Comparison of ENCODE assay signal across 9 mouse cellular contexts in genomic region chr16:93833551-93833950, GRCm38 (mm10). TPM values are rescaled to one million over a fixed set of nuclear protein-coding genes. Genes with fewer than 3 reads are reported as not detected.
DNase-seq lines count a peak whose midpoint lies in the region; ATAC-seq and TF ChIP-seq lines count a peak whose summit lies in the region.
"Had no signal": no experiment of that assay in that cellular context is flagged by ENCODE, and none has a peak within 500 bp of the region (broad histone marks: within the 10 kb centered on the region; RNA-seq: fewer than 3 reads in every experiment).

No protein-coding gene starts in this region.

- no peak overlapping the region for H3K27ac ChIP-seq in CH12.LX (ENCODE audit: insufficient read depth, low read depth)
- H3K27ac ChIP-seq in forebrain, embryonic 16.5 days (ENCODE audit: low read length) = no peak overlapping the region
- H3K27ac ChIP-seq in liver, postnatal 0 days (ENCODE audit: low read depth) = peak overlapping the region; percentile 96; the same call in 1 of the 2 replicates

- no peak overlapping the region for H3K9ac ChIP-seq in CH12.LX (ENCODE audit: insufficient read depth, low read depth)
- H3K9ac ChIP-seq in forebrain, embryonic 16.5 days (replicated peaks; ENCODE audit: low read depth, low read length) = no peak overlapping the region
- no peak overlapping the region for H3K9ac ChIP-seq in liver, postnatal 0 days (replicated peaks)

- H3K79me2 ChIP-seq in CH12.LX (replicated peaks; ENCODE audit: control insufficient read depth, extremely low read depth, insufficient read depth, poor library complexity, severe bottlenecking) = peaks cover 60% of the 10 kb centered on the region

- H3K36me3 ChIP-seq in erythroblast, embryonic 14.5 days (ENCODE audit: control insufficient read depth) = peaks cover 31% of the 10 kb centered on the region
- H3K36me3 ChIP-seq in CH12.LX (replicated peaks in 1 of 2; ENCODE audit: control insufficient read depth in 1 of 2, insufficient read depth in 1 of 2, low read length in 1 of 2) = peaks cover 0 to 40% of the 10 kb centered on the region in 2 experiments
- H3K36me3 ChIP-seq in forebrain, embryonic 16.5 days (ENCODE audit: control insufficient read depth, insufficient read depth) = no peaks in the 10 kb centered on the region
- H3K36me3 ChIP-seq in liver, postnatal 0 days (replicated peaks; ENCODE audit: insufficient read depth, low read length) = no peaks in the 10 kb centered on the region

- peaks cover 43% of the 10 kb centered on the region for H3K4me1 ChIP-seq in erythroblast, embryonic 14.5 days (ENCODE audit: control insufficient read depth)
- peaks cover 0 to 49% of the 10 kb centered on the region in 2 experiments; a peak in 2 of 4 replicates for H3K4me1 ChIP-seq in CH12.LX (ENCODE audit: control insufficient read depth in 1 of 2, insufficient read depth in 2 of 2)
- H3K4me1 ChIP-seq in forebrain, embryonic 16.5 days (replicated peaks; ENCODE audit: control insufficient read depth, insufficient read depth, low read length) = peaks cover 18% of the 10 kb centered on the region
- H3K4me1 ChIP-seq in liver, postnatal 0 days (ENCODE audit: insufficient read depth) = peaks cover 29% of the 10 kb centered on the region

- no peak for ATAC-seq in erythroblast, adult 5-6 weeks (replicated peaks; ENCODE audit: low FRiP score, poor library complexity, severe bottlenecking)
- no peak for ATAC-seq in forebrain, embryonic 16.5 days
- ATAC-seq in liver, postnatal 0 days = no peak
- ATAC-seq: Patski had no signal

- no peaks in the 10 kb centered on the region for H3K27me3 ChIP-seq in erythroblast, embryonic 14.5 days (ENCODE audit: control insufficient read depth)
- H3K27me3 ChIP-seq in CH12.LX (replicated peaks) = no peaks in the 10 kb centered on the region
- no peaks in the 10 kb centered on the region for H3K27me3 ChIP-seq in forebrain, embryonic 16.5 days (replicated peaks; ENCODE audit: control insufficient read depth, insufficient read depth, low read length)
- H3K27me3 ChIP-seq in liver, postnatal 0 days (ENCODE audit: insufficient read depth, low read length) = no peaks in the 10 kb centered on the region
- H3K27me3 ChIP-seq: Patski had no signal

- no peaks in the 10 kb centered on the region for H3K9me3 ChIP-seq in erythroblast, embryonic 14.5 days (ENCODE audit: control insufficient read depth, low read length)
- H3K9me3 ChIP-seq in CH12.LX (replicated peaks; ENCODE audit: low read length) = peaks cover 1% of the 10 kb centered on the region
- H3K9me3 ChIP-seq in forebrain, embryonic 16.5 days (ENCODE audit: control insufficient read depth, low read length) = no peaks in the 10 kb centered on the region
- H3K9me3 ChIP-seq in liver, postnatal 0 days (ENCODE audit: low read length) = no peaks in the 10 kb centered on the region

- dilution Hi-C loops in CH12.LX (cut with MboI; ENCODE audit: extremely low pct_ligation_motif_present, extremely low pct_unique_long_range_greater_than_20kb, low sequenced_read_pairs) = no loop called here

- TF ChIP-seq POLR2A in CH12.LX (IDR thresholded peaks at IDR 0.05; ENCODE audit: low read depth, low read length) = no peak

- TF ChIP-seq CTCF in CH12.LX (conservative IDR thresholded peaks at IDR 0.05 in 1 of 2, IDR thresholded peaks at IDR 0.05 in 1 of 2; ENCODE audit: low read depth in 2 of 2, low read length in 2 of 2) = no peak
- no peak for TF ChIP-seq CTCF in liver, postnatal 0 days (IDR thresholded peaks at IDR 0.05; ENCODE audit: low read depth)

- no peak for TF ChIP-seq RAD21 in CH12.LX (IDR thresholded peaks at IDR 0.05; ENCODE audit: low read depth, low read length)

- DNase-seq in CH12.LX (ENCODE audit: extremely low read depth) = no peak
- DNase-seq in liver, postnatal 0 days = no peak
- no peak for DNase-seq in T-cell, adult 2 months (ENCODE audit: low spot score)
- DNase-seq in cerebellum, postnatal 10 days = no peak
- no peak for DNase-seq in B cell, adult 2 months

- 94% methylated on average over 6 of the region's 6 CpGs for WGBS in forebrain, embryonic 16.5 days
- 70% methylated on average over 6 of the region's 6 CpGs for WGBS in liver, postnatal 0 days (ENCODE audit: insufficient replicate concordance)

- TF ChIP-seq EP300 in CH12.LX (IDR thresholded peaks at IDR 0.05; ENCODE audit: low read length) = no peak
- TF ChIP-seq EP300 in liver, postnatal 0 days (IDR thresholded peaks at IDR 0.05; ENCODE audit: low read depth) = no peak

- in situ Hi-C loops in CH12.LX (cut with MboI; ENCODE audit: low pct_ligation_motif_present, low pct_unique_long_range_greater_than_20kb, low sequenced_read_pairs) = loop anchor here (10.0 kb wide), 1 partner anchor 49 kb away; no protein-coding TSS in a partner anchor

- H3K4me2 ChIP-seq in CH12.LX (ENCODE audit: insufficient read depth, low read depth, poor library complexity, severe bottlenecking) = peak overlapping the region; percentile 44
- H3K4me2 ChIP-seq in forebrain, embryonic 16.5 days (ENCODE audit: low read length) = peak overlapping the region; percentile 90
- H3K4me2 ChIP-seq in liver, postnatal 0 days (ENCODE audit: low read depth, low read length) = peak overlapping the region; percentile 86

- peak overlapping the region; percentile 74 for H3K4me3 ChIP-seq in erythroblast, embryonic 14.5 days (replicated peaks)
- H3K4me3 ChIP-seq in CH12.LX (replicated peaks in 1 of 3; ENCODE audit: low read depth in 2 of 3, low read length in 2 of 3, poor library complexity in 1 of 3) = no peak overlapping the region
- no peak overlapping the region; the same call in 1 of the 2 replicates for H3K4me3 ChIP-seq in forebrain, embryonic 16.5 days (replicated peaks; ENCODE audit: low read length)
- peak overlapping the region; percentile 78 for H3K4me3 ChIP-seq in liver, postnatal 0 days (ENCODE audit: low read depth, low read length)

TF ChIP-seq in CH12.LX, 34 proteins besides CTCF, POLR2A, EP300 and RAD21:
- TF ChIP-seq JUND (conservative IDR thresholded peaks at IDR 0.05; ENCODE audit: low read depth, low read length) (no peak), RCOR1 (conservative IDR thresholded peaks at IDR 0.05; ENCODE audit: low read depth, low read length) (no peak), IRF4 (IDR thresholded peaks at IDR 0.05; ENCODE audit: low read depth, low read length) (no peak), ETS1 (conservative IDR thresholded peaks at IDR 0.05; ENCODE audit: low read depth, low read length) (no peak), NELFE (IDR thresholded peaks at IDR 0.05; ENCODE audit: low read depth, low read length) (no peak), BHLHE40 (IDR thresholded peaks at IDR 0.05; ENCODE audit: low read depth, low read length) (no peak), MXI1 (IDR thresholded peaks at IDR 0.05; ENCODE audit: low read depth, low read length) (no peak), CHD1 (IDR thresholded peaks at IDR 0.05; ENCODE audit: low read depth, low read length) (no peak), USF1 (IDR thresholded peaks at IDR 0.05; ENCODE audit: low read depth, low read length) (no peak), MEF2A (IDR thresholded peaks at IDR 0.05; ENCODE audit: borderline replicate concordance, low read depth, low read length) (no peak)

RNA-seq across cellular contexts. Expression of gene Morc3, which starts 1.6 kb away (rescaled TPM):
- polyA plus RNA-seq in erythroblast, embryonic 14.5 days (2012) = 0.24 and 1.2 TPM in 2 replicates
- 25.7 and 32.3 TPM in 2 replicates for total RNA-seq in erythroblast, adult 5-6 weeks (2015; ENCODE audit: low replicate concordance)
- total RNA-seq in erythroblast, adult 5-6 weeks (2017; ENCODE audit: low replicate concordance) = 55.5 and 63.2 TPM in 2 replicates
- total RNA-seq in CH12.LX (2012; rRNA removed) (25.4 and 25.5 TPM in 2 replicates), CH12.LX (2014; rRNA removed) (45.6 and 53.2 TPM in 2 replicates)
- polyA plus RNA-seq in CH12.LX (2012; ENCODE audit: insufficient read length, low read depth) = 17.3 and 17.8 TPM in 2 replicates
- 38.2 and 39.7 TPM in 2 replicates for polyA plus RNA-seq in forebrain, embryonic 16.5 days (2015; fragmentation: Nextera tagmentation; extraction: Ambion mirVana)
- 11.7 and 12.3 TPM in 2 replicates for polyA plus RNA-seq in liver, postnatal 0 days (2015; fragmentation: Nextera tagmentation; extraction: Ambion mirVana)

RNA-seq across cellular contexts. Expression of gene Chaf1b, which starts 50.1 kb away (rescaled TPM):
- 19.8 and 21.6 TPM in 2 replicates for polyA plus RNA-seq in erythroblast, embryonic 14.5 days (2012)
- total RNA-seq in erythroblast, adult 5-6 weeks (2015; ENCODE audit: low replicate concordance) = 6.9 and 18.0 TPM in 2 replicates
- total RNA-seq in erythroblast, adult 5-6 weeks (2017; ENCODE audit: low replicate concordance) = 16.4 and 27.9 TPM in 2 replicates
- 46.7 and 58.6 TPM in 2 replicates for total RNA-seq in CH12.LX (2012; rRNA removed)
- total RNA-seq in CH12.LX (2014; rRNA removed) = 74.8 and 76.2 TPM in 2 replicates
- polyA plus RNA-seq in CH12.LX (2012; ENCODE audit: insufficient read length, low read depth) = 82.0 and 84.0 TPM in 2 replicates
- 36.0 and 40.4 TPM in 2 replicates for polyA plus RNA-seq in forebrain, embryonic 16.5 days (2015; fragmentation: Nextera tagmentation; extraction: Ambion mirVana)
- 17.2 and 18.9 TPM in 2 replicates for polyA plus RNA-seq in liver, postnatal 0 days (2015; fragmentation: Nextera tagmentation; extraction: Ambion mirVana)

Comparison
In these comparisons a context has a peak if more than half of its experiments do, and no peak if none do; other contexts are left out.
1. H3K4me3 ChIP-seq: peak in erythroblast, embryonic 14.5 days (single experiment) and liver, postnatal 0 days (single experiment); none in CH12.LX (0 of 3) and forebrain, embryonic 16.5 days (single experiment).
2. Peak in every context shown above with its lines, with median percentiles within 50 percentile points of each other: H3K4me2 ChIP-seq.